Mouse (Mus musculus) lung, postnatal 10 days (tissue): ENCODE data around the gene Olfr1280.
"Not testable (repeated sequence)": the region's sequence is repeated elsewhere in the genome, so short reads cannot be mapped to it uniquely, and the experiment has no call there.

Experiments
- DNase-seq: peaks from one replicate; pipeline ENCODE4 v3.0.0; 2021

Olfr1280 gene

DNA sequence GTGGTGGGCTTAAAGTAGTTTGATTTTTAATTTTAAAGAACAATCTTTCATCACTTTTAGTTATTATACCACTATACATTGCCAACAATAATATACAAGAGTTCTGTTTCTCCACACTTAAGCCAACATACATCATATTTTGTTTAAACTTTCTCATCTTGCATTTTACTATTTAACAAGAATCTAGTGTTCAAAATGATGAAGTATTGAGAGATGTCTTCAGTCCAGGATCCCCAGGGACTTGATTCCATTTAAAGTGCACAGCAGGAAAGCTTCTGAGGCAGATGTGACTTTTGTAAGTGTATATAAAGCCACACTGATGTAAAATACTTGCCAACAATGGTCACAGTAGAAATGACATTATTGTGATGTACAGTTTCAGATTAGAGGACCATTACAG is at the start of gene Olfr1280:
Gene Olfr1280 (plus strand): TSS at position 301 of the 400 bp plus-strand sequence.
- no peak for DNase-seq

DNA sequence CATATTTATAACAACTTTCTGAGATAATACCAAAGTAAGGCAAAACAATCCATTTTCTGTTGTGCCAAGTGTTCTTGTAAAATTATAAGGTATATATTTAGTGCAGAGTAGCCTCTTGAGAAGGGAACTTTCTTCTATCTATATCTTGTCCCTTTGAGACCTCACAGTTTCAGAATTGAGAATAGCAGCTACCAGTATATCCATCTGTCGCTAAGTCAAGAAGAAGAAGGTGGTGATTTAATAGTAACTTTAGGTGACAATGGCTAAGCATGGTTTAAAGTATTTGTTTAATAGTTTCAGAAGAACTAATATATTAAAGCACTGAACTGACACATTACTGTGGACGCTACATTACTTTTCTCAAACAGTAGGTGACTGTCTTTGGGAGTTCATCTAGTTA is 39.8 kb upstream of the Olfr1280 start, which contains the start of gene Olfr1277:
Gene Olfr1277 (minus strand): TSS at position 101 of the 400 bp plus-strand sequence.
- no peak for DNase-seq

DNA sequence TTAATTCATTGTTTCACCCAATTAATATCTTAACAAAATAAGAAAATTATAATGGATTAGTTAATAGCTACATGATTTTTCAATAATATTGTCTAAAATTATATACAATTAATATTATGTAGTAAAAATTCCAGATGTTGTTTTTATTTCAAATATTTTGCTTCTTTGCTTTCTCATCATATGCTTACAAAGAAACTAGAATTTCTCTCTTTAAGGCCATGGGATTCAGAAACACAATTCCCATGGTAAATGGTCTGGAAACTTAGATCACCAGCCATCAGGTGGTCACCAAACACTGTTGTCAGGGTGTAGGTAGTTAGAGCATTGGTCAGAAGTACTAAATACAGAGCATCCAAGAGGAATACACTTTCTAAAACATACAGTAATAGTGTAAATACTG is 24.0 kb upstream of the Olfr1280 start, which contains the start of gene Olfr1278:
Gene Olfr1278 (plus strand): TSS at position 301 of the 400 bp plus-strand sequence.
- DNase-seq, result no peak

- DNase-seq, result no peak
Measured at GRCm38 (mm10) chr2:111298541-111298940, 15.3 kb upstream of the Olfr1280 start.

- no peak for DNase-seq
Measured at GRCm38 (mm10) chr2:111300374-111300773, 13.4 kb upstream of the Olfr1280 start, which contains the start of gene Olfr1279. Gene Olfr1279 (plus strand): TSS chr2:111300635.

- DNase-seq, result no peak
Measured at GRCm38 (mm10) chr2:111326220-111326619, 12.4 kb downstream of the Olfr1280 start, which contains the start of gene Olfr1281. Gene Olfr1281 (plus strand): TSS chr2:111326520.

GRCm38 (mm10) chr2:111333721-111334120 is 19.9 kb downstream of the Olfr1280 start:
- DNase-seq, result not testable (repeated sequence)

DNA sequence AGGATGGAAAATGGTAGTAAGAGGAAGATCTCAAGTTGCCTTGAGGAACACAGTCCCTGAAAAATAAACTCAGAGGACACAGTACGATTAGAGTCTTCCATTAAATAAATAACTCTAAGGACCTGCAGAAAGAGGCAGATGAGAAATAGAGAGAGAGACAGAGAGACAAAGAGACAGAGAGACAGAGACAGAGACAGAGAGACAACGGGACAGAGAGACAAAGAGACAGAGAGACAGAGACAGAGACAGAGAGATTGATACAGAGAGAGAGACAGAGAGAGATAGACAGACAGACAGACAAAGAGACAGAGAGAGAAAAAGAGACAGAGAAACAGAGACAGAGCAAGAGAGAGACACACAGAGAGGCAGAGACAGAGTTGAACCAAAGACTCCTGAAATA is 22.2 kb downstream of the Olfr1280 start, which contains the start of gene Olfr1282:
Gene Olfr1282 (minus strand): TSS at position 101 of the 400 bp plus-strand sequence.
- DNase-seq, result no peak

DNA sequence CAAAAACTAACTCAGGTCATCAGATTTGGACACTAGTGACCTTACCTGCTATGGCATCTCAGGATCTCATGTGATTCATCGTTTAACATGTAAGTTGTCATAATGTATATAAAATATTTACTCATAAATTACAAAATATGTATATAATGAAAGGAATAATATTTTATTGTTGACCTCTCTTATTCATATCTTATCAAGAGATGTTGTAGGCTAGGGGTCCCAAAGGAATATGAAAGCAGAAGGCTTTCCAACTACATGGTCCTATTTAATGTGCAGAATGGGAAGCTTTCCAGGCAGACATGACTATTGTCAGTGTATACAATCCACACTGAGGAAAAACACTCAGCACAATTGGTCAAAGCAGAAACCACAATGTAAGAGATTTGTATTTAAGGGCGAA is 52.7 kb downstream of the Olfr1280 start, which contains the start of gene Olfr1283:
Gene Olfr1283 (plus strand): TSS at position 301 of the 400 bp plus-strand sequence.
- no peak for DNase-seq

- no peak for DNase-seq
Measured at GRCm38 (mm10) chr2:111375222-111375621, 61.4 kb downstream of the Olfr1280 start, which contains the start of gene Olfr1284. Gene Olfr1284 (plus strand): TSS chr2:111375522.
